Mouse (Mus musculus) stomach, embryonic 16.5 days (tissue): ENCODE measurements around the gene Fbxo45. TPM values are rescaled to one million over a fixed set of nuclear protein-coding genes. Genes with fewer than 3 reads are reported as not detected.
A peak's percentile ranks its signal among the peaks of the same experiment; 100 is the strongest.

Experiments
- ATAC-seq: fragments of 200-750 bp; cut with Nextera tagmentation; 2 replicates; pipeline ENCODE4 v1.8.0; 2017; ENCODE audit warnings: moderate number of reproducible peaks, moderate TSS enrichment; ENCODE audit not compliant: insufficient read depth, low FRiP score
- H3K27ac ChIP-seq: fragments of 300-500 bp; sonication (generic); 2 replicates; pipeline ENCODE4 v1.5.1; 2014; ENCODE audit warnings: low read length
- H3K27me3 ChIP-seq: fragments of 300-500 bp; sonication (generic); 2 replicates; pipeline ENCODE4 v1.6.1; 2014; ENCODE audit warnings: low read length, control low read depth, mixed read lengths; ENCODE audit not compliant: control insufficient read depth, insufficient read depth
- H3K36me3 ChIP-seq: fragments of 300-500 bp; sonication (generic); 2 replicates; pipeline ENCODE4 v1.6.1; 2014; ENCODE audit warnings: low read length; ENCODE audit not compliant: control insufficient read depth, insufficient read depth
- H3K4me1 ChIP-seq: fragments of 300-500 bp; sonication (generic); 2 replicates; pipeline ENCODE4 v1.6.1; 2014; ENCODE audit warnings: low read length, control low read depth, mixed read lengths; ENCODE audit not compliant: control insufficient read depth, insufficient read depth
- H3K4me2 ChIP-seq: fragments of 300-500 bp; sonication (generic); 2 replicates; pipeline ENCODE4 v1.6.1; 2014; ENCODE audit warnings: low read depth, low read length, mixed read lengths
- H3K4me3 ChIP-seq: fragments of 300-500 bp; sonication (generic); replicated peaks from 2 replicates; pipeline ENCODE4 v1.5.1; 2014; ENCODE audit warnings: mild to moderate bottlenecking, low read length
- H3K9ac ChIP-seq: fragments of 300-500 bp; sonication (generic); 2 replicates; pipeline ENCODE4 v1.6.1; 2014; ENCODE audit warnings: low read length
- H3K9me3 ChIP-seq: fragments of 300-500 bp; sonication (generic); replicated peaks from 2 replicates; pipeline ENCODE4 v1.6.1; 2016; ENCODE audit warnings: low read length, control low read depth; ENCODE audit not compliant: control insufficient read depth
- WGBS: fragments of 180-500 bp; shearing (Covaris S2); extraction: QIAGEN DNeasy Blood & Tissue Kit; methylation state at CpG from one replicate; pipeline ENCODE4 v1.1.7; 2014; 5-methylcytosine and 5-hydroxymethylcytosine counted together
- polyA plus RNA-seq: library from polyadenylated mRNA; unstranded; fragments of >200 nt; fragmentation: Nextera tagmentation; extraction: Ambion mirVana; gene quantifications from 2 replicates; pipeline ENCODE4 v1.2.1, GENCODE M21; 2015

The Fbxo45 gene
- polyA plus RNA-seq: 3.5 and 4.3 TPM in 2 replicates

DNA sequence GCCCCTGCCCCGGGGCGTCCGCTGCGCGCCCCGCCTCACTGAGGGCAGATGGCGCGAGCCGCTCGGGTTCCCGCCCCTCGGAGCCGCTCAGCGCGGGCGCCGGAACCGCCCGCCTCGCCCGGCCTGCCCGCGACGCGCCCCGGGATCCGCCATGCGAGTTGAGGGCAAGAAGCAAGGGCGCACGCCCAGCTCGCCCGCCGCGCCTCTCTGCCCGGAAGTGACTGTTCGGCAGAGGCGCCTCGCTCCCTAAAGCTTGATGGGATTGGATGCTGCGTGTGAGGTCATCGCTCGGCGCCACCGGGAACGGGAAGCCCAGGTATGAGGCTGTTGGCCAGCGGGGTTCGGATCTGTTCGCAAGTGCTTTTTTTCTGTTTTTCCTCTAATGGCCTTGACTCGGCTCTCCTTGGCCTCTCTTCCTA is at the start of gene Fbxo45, which contains the start of gene Wdr53:
Gene Fbxo45, minus strand, starts transcription at position 207 of the 419 bp plus-strand sequence.
Gene Wdr53, plus strand, starts transcription at position 276 of the 419 bp plus-strand sequence.
- Histone ChIP-seq H3K9ac (peak within 1 kb of the TSS; percentile 94), H3K9me3 (no peaks in the 10 kb centered on the region), H3K36me3 (no peaks in the 10 kb centered on the region), H3K27me3 (no peaks in the 10 kb centered on the region), H3K4me1 (peaks cover 17% of the 10 kb centered on the region), H3K27ac (peak within 1 kb of the TSS; percentile 93), H3K4me3 (peak within 1 kb of the TSS; percentile 77), H3K4me2 (peak within 1 kb of the TSS; percentile 69)
- WGBS: under 1% methylated on average over 48 of the region's 48 CpGs
- peak; percentile 98 for ATAC-seq

DNA sequence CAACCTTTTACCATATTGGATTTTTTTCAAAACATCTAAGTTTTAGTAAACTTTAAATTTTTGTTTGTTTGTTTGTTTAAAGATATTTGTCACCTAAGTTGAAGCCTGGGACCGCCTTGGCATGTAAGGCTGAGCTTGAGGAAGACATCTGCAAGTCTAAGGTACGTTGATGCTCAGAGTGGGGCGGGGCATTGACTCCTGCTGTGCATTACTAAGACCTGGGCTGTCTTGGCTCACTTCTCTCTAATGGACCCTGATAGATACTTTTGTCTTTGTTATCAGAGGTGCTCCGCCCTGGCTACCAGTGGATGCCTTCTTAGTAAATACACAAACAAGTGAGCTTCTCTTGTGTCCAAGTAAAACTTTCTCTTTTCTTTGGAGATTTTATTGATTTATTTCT is 44.9 kb upstream of the Fbxo45 start:
- no peak for ATAC-seq
- WGBS: 93% methylated on average over 4 of the region's 4 CpGs
- no peak overlapping the region for H3K27ac ChIP-seq
- no peaks in the 10 kb centered on the region for H3K27me3 ChIP-seq
- no peak overlapping the region for H3K4me2 ChIP-seq
- H3K4me1 ChIP-seq: no peaks in the 10 kb centered on the region
- H3K9ac ChIP-seq: no peak overlapping the region
- H3K4me3 ChIP-seq: no peak overlapping the region
- peaks cover 27% of the 10 kb centered on the region for H3K36me3 ChIP-seq
- no peaks in the 10 kb centered on the region for H3K9me3 ChIP-seq

DNA sequence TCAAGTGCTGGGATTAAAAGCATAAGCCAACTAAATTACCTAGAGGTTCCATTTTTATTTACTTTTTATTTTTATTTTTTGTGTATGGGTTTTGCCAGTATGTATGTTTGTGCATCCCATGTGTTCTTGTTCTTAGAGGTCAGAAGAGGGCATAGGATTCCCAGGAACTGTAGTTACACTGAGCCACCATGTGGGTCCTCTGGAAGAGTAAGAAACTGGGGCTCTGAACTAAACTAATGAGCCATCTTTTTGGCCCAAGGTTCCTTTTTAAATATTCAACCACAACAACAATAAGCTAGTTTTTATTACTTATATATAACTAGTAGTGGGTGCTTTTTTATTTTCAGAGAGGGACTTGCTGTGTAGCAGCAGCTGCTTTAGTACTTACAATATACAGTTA is 35.6 kb upstream of the Fbxo45 start:
- H3K9me3 ChIP-seq: 0 out of 2 replicates have a peak, but pooled peaks cover 5% of the 10 kb centered on the region
- no peak overlapping the region for H3K4me3 ChIP-seq
- ATAC-seq: no peak
- no peak overlapping the region for H3K27ac ChIP-seq
- H3K4me1 ChIP-seq: peaks cover 9% of the 10 kb centered on the region
- H3K36me3 ChIP-seq: peaks cover 17% of the 10 kb centered on the region; the same call in 1 of the 2 replicates
- no peaks in the 10 kb centered on the region for H3K27me3 ChIP-seq
- no peak overlapping the region for H3K4me2 ChIP-seq
- H3K9ac ChIP-seq: no peak overlapping the region

DNA sequence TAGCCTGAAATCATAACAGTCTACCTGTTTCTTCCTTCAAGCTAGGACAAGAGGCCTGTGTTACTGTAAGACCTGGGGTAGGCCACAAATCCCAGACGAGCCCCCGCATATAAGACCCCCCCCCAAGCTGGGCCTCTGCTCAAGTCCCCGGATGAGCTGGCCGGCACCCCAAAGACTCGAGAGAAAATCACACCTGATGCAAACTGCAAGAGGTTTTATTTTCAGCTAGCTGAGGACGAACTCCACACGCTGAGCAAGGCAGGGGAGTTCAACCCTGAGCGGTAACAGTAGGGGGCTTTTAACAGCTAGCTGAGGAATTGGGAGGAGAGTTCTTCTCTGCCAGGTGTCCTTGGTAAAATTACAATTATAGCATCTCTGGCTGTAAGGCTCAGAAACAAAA is 33.3 kb upstream of the Fbxo45 start:
- Histone ChIP-seq H3K27ac (no peak overlapping the region), H3K9ac (no peak overlapping the region), H3K27me3 (no peaks in the 10 kb centered on the region), H3K4me1 (peaks cover 9% of the 10 kb centered on the region), H3K9me3 (0 out of 2 replicates have a peak, but pooled peaks cover 5% of the 10 kb centered on the region), H3K4me2 (no peak overlapping the region), H3K4me3 (no peak overlapping the region), H3K36me3 (peaks cover 12% of the 10 kb centered on the region; the same call in 1 of the 2 replicates)
- WGBS: 95% methylated on average over 8 of the region's 8 CpGs
- no peak for ATAC-seq

DNA sequence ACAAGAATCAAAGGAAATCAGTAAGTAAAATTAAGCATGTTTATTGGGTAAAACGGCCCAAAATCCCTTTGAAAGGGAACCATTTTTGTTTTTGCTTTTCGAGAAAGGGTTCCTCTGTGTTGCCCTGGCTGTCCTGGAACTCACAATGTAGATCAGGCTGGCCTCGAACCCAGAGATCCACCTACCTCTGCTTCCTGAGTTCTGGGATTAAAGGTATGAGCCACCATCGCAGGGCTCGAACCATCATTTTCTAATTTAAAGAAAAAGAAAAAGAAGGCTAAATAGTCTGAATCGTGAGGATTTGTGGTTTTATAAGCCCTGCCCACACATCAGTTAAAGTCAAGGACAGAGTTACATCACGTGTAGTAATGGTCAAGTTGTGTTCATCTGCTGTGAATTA is 31.4 kb upstream of the Fbxo45 start:
- H3K4me3 ChIP-seq: peak overlapping the region; percentile 84
- peaks cover 9% of the 10 kb centered on the region for H3K4me1 ChIP-seq
- no peaks in the 10 kb centered on the region for H3K27me3 ChIP-seq
- H3K9ac ChIP-seq: peak overlapping the region; percentile 94
- ATAC-seq: no peak
- WGBS: 40% methylated on average over 7 of the region's 7 CpGs
- peaks cover 12% of the 10 kb centered on the region; the same call in 1 of the 2 replicates for H3K36me3 ChIP-seq
- peak overlapping the region; percentile 97 for H3K27ac ChIP-seq
- H3K9me3 ChIP-seq: 0 out of 2 replicates have a peak, but pooled peaks cover 5% of the 10 kb centered on the region
- H3K4me2 ChIP-seq: peak overlapping the region; percentile 83

DNA sequence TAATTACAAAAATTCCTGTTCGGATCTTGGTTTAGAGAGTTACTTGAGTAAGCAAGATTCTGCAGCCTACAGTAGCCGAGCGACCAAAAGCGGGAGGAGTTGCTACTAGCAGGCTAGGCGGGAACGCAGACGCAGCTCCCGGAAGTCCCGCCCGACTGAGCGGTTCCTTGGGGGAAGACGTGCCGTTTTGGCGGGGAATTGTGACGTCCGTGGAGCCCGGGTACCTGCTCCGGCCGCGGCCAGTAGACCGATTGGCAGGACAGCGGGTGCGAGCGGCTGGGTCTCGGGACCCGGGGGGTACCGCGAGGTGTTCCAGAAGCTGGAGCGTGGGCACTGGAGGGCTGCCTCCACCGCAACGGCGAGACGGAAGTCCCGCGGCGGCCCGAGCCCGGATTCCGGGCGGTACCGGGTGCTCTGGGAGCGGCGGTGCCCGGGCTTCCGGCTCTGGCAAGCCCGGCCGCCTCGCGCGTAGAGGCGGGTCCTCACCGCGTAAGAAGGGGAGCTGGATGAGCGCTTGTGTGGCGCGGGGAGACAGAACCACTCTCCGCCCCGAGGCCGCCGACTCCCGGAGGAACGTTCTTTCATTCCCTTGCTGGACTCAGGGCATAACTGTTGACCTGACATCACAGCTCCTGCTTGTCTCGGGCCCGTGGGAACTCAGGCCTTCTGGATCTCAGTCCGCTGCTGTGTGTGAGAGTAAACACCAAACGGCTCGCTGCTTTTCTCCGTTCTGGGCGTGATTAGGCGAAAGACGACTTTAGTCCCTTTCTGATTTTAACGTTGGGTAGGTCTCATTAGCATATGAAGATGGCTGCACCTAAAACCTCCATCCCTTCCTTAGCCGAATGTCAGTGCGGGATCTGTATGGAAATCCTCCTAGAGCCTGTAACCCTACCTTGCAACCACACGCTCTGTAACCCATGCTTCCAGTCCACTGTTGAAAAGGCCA is 30.6 kb upstream of the Fbxo45 start, which contains the start of gene Rnf168:
Gene Rnf168, plus strand, starts transcription at position 152 of the 949 bp plus-strand sequence.
- H3K27me3 ChIP-seq: no peaks in the 10 kb centered on the region
- peak within 1 kb of the TSS; percentile 97 for H3K27ac ChIP-seq
- H3K9me3 ChIP-seq: 0 out of 2 replicates have a peak, but pooled peaks cover 5% of the 10 kb centered on the region
- H3K4me1 ChIP-seq: peaks cover 6% of the 10 kb centered on the region
- ATAC-seq: peak; percentile 94
- peak within 1 kb of the TSS; percentile 84 for H3K4me3 ChIP-seq
- H3K4me2 ChIP-seq: peak within 1 kb of the TSS; percentile 83
- H3K9ac ChIP-seq: peak within 1 kb of the TSS; percentile 94
- 0% methylated on average over 71 of the region's 75 CpGs for WGBS
- H3K36me3 ChIP-seq: peaks cover 9% of the 10 kb centered on the region; the same call in 1 of the 2 replicates

DNA sequence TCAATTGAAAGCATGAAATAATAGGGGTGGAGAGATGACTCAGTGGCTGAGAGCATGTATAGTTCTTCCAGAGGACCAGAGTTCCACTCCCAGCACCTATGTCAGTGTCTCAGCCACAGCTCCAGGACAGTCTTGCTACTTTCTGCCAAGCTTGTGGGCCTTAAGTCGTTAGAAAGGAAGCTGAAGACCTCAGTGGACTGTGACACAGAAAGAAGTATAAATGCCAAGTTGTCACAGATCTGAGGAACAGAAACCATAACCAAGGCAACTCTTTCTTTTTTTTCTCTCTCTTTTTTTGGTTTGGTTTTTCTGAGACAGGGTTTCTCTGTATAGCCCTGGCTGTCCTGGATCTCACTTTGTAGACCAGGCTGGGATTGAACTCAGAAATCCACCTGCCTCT is 28.9 kb upstream of the Fbxo45 start:
- Histone ChIP-seq H3K4me3 (no peak overlapping the region), H3K4me2 (no peak overlapping the region), H3K4me1 (peaks cover 6% of the 10 kb centered on the region), H3K9ac (no peak overlapping the region), H3K27me3 (no peaks in the 10 kb centered on the region), H3K27ac (no peak overlapping the region), H3K36me3 (peaks cover 9% of the 10 kb centered on the region; the same call in 1 of the 2 replicates), H3K9me3 (0 out of 2 replicates have a peak, but pooled peaks cover 5% of the 10 kb centered on the region)
- no peak for ATAC-seq
- WGBS: 71% methylated on average over 1 of the region's 1 CpGs

DNA sequence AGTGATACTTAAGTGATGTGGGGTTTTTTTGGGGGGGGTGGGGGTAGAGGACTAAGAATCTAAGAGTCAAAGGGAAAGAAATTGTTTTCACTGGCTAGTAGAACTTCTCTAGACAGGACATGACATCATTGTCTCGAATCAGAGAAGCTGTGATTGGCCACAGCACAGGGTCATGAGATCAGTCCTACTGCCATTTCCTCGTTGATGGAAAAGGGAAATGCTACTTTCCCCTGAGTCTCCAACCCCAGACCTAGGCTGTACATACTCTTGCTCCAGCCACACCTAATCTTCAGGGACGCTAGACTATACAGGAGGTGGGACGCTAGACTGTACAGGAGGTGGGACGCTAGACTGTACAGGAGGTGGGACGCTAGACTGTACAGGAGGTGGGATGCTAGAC is 28.1 kb upstream of the Fbxo45 start:
- Histone ChIP-seq H3K9ac (no peak overlapping the region), H3K4me3 (no peak overlapping the region), H3K4me1 (peaks cover 6% of the 10 kb centered on the region), H3K27me3 (no peaks in the 10 kb centered on the region), H3K27ac (no peak overlapping the region), H3K4me2 (no peak overlapping the region), H3K36me3 (0 out of 2 replicates have a peak, but pooled peaks cover 4% of the 10 kb centered on the region), H3K9me3 (0 out of 2 replicates have a peak, but pooled peaks cover 4% of the 10 kb centered on the region)
- ATAC-seq: no peak
- whole genome bisulfite sequencing: 89% methylated on average over 6 of the region's 6 CpGs

DNA sequence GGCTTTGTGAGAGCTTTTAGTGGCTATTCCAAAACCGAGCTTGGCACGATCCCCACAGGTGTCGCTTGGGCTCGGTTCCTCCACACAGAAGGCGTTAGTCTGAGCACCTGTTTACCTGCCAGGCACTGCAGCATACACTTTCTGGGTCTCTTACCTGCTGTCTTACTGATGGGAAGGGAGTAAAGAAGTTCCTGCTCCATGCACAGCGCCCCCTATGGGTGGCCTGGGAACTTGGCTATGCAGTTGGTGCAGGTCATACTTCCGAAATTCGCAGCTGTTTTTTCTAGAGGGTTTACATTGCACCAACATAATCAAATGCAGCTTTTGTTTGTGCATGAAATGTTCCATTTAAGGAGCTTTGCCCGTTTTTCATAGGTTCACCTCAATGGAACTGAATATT is 26.4 kb upstream of the Fbxo45 start:
- ATAC-seq: no peak
- no peak overlapping the region for H3K4me2 ChIP-seq
- H3K27me3 ChIP-seq: no peaks in the 10 kb centered on the region
- no peak overlapping the region for H3K9ac ChIP-seq
- 51% methylated on average over 9 of the region's 9 CpGs for WGBS
- no peak overlapping the region for H3K4me3 ChIP-seq
- no peaks in the 10 kb centered on the region for H3K36me3 ChIP-seq
- peaks cover under 1% of the 10 kb centered on the region for H3K4me1 ChIP-seq
- H3K9me3 ChIP-seq: no peaks in the 10 kb centered on the region
- H3K27ac ChIP-seq: no peak overlapping the region
